Mouse (Mus musculus) kidney, embryonic 14.5 days (tissue): Measurements from ENCODE around the gene Iqgap2. TPM values are rescaled to one million over a fixed set of nuclear protein-coding genes. Genes with fewer than 3 reads are reported as not detected.

ENCODE experiments used
- ATAC-seq: fragments of 200-750 bp; cut with Nextera tagmentation; 2 replicates; pipeline ENCODE4 v1.8.0; 2017; ENCODE audit warnings: moderate number of reproducible peaks, mild to moderate bottlenecking, moderate TSS enrichment, moderate library complexity; ENCODE audit not compliant: low FRiP score, low TSS enrichment
- H3K27ac ChIP-seq: fragments of 300-500 bp; sonication (generic); 2 replicates; pipeline ENCODE4 v1.5.1; 2014; ENCODE audit warnings: low read depth, mild to moderate bottlenecking, low read length, moderate library complexity, mixed read lengths
- H3K27me3 ChIP-seq: fragments of 300-500 bp; sonication (generic); 2 replicates; pipeline ENCODE4 v1.6.1; 2014; ENCODE audit warnings: mild to moderate bottlenecking, low read length; ENCODE audit not compliant: control insufficient read depth, insufficient read depth
- H3K36me3 ChIP-seq: fragments of 300-500 bp; sonication (generic); 2 replicates; pipeline ENCODE4 v1.6.1; 2014; ENCODE audit warnings: low read length, mixed read lengths; ENCODE audit not compliant: control insufficient read depth, insufficient read depth
- H3K4me1 ChIP-seq: fragments of 300-500 bp; sonication (generic); 2 replicates; pipeline ENCODE4 v1.6.1; 2014; ENCODE audit warnings: low read length, mixed read lengths; ENCODE audit not compliant: control insufficient read depth, insufficient read depth
- H3K4me2 ChIP-seq: fragments of 300-500 bp; sonication (generic); replicated peaks from 2 replicates; pipeline ENCODE4 v1.6.1; 2014; ENCODE audit warnings: low read depth, mild to moderate bottlenecking, low read length
- H3K4me3 ChIP-seq: fragments of 300-500 bp; sonication (generic); 2 replicates; pipeline ENCODE4 v1.5.1; 2014; ENCODE audit warnings: mild to moderate bottlenecking, low read length
- H3K9ac ChIP-seq: fragments of 300-500 bp; sonication (generic); 2 replicates; pipeline ENCODE4 v1.6.1; 2014; ENCODE audit warnings: low read depth, mild to moderate bottlenecking, low read length, moderate library complexity
- H3K9me3 ChIP-seq: fragments of 300-500 bp; sonication (generic); 2 replicates; pipeline ENCODE4 v1.6.1; 2016; ENCODE audit warnings: low read length; ENCODE audit not compliant: control insufficient read depth
- WGBS: fragments of 180-500 bp; shearing (Covaris S2); extraction: QIAGEN DNeasy Blood & Tissue Kit; methylation state at CpG from one replicate; pipeline ENCODE4 v1.1.7; 2014; 5-methylcytosine and 5-hydroxymethylcytosine counted together
- polyA plus RNA-seq: library from polyadenylated mRNA; unstranded; fragments of >200 nt; fragmentation: Nextera tagmentation; extraction: Ambion mirVana; gene quantifications from 2 replicates; pipeline ENCODE4 v1.2.1, GENCODE M21; 2014

The Iqgap2 gene
- polyA plus RNA-seq, 1 experiment from 2014 or later: 11.2 TPM

DNA sequence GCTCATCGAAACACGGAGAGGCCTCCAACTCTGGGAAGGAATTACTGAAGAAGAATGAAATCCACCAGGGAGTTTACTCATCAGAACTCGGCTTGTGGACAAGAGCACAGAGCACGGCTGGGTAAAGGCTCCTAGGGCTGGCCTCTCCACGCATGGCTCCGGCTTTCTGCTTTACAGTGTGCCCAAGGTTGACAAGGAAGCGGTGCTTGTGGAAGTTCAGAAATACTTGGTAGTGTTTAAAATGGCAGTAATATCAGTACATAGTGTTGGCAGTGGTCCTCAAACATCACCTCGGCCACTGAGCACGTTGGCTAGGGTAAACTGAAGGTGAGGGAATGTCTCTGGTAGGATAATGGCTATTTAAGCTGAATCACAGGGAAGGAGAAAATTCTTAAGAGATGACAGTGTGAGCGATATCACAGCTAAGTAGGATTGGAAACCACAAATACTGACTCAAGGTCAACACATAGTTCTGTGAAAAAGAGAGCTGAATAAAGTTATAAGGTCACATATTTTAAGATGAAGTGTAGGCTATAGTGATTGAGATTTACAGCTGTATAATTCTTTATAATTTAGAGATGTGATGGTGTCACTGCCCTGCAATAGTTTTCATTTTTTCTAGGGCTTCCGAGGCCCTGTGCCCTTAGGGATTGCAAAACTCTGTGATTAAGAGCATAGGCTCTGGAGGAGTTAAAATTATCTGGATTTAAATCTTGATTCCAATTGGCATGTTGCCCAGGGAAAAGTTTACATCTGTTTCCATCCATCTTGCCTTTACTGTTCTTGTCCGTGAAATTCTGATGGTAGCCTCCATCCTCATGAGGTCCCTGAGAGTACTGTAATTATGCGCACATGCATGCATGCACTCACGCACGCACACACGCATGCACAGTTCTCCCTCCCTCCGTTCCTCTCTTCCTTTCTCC is 250.4 kb downstream of the Iqgap2 start:
- H3K27ac ChIP-seq: no peak overlapping the region

DNA sequence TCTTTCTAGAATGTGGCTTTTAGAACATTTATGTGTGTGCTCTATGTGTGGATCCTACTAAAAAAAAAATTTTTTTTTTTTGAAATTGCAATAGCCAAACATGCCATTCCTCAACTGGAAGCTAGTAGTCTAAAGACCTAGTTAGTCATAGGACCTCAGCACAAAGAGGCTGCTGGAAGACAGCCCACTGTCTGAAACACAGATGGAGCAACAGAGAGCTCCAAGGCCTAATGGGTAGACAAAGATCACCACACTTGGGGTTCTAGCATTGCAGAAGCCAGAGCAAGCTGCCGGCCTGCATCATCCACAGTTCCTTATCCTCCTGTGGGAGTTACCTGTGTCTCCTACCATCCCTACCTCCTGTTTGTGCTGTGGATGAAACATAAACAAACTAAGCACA is 251.3 kb downstream of the Iqgap2 start:
- H3K9me3 ChIP-seq: no peaks in the 10 kb centered on the region
- H3K4me1 ChIP-seq: peaks cover 33% of the 10 kb centered on the region
- H3K4me2 ChIP-seq: no peak overlapping the region
- no peak overlapping the region for H3K27ac ChIP-seq
- ATAC-seq: no peak
- WGBS: 86% methylated on average over 1 of the region's 1 CpGs
- H3K27me3 ChIP-seq: no peaks in the 10 kb centered on the region
- no peaks in the 10 kb centered on the region for H3K36me3 ChIP-seq
- no peak overlapping the region for H3K4me3 ChIP-seq
- H3K9ac ChIP-seq: no peak overlapping the region

More for the DNA sequence above, 250.4 kb downstream of the Iqgap2 start:
- ATAC-seq: no peak
- Histone ChIP-seq H3K36me3 (no peaks in the 10 kb centered on the region), H3K4me1 (peaks cover 31% of the 10 kb centered on the region), H3K9me3 (no peaks in the 10 kb centered on the region), H3K4me3 (no peak overlapping the region), H3K4me2 (no peak overlapping the region), H3K27me3 (no peaks in the 10 kb centered on the region), H3K9ac (no peak overlapping the region)
- 76% methylated on average over 17 of the region's 17 CpGs for WGBS

DNA sequence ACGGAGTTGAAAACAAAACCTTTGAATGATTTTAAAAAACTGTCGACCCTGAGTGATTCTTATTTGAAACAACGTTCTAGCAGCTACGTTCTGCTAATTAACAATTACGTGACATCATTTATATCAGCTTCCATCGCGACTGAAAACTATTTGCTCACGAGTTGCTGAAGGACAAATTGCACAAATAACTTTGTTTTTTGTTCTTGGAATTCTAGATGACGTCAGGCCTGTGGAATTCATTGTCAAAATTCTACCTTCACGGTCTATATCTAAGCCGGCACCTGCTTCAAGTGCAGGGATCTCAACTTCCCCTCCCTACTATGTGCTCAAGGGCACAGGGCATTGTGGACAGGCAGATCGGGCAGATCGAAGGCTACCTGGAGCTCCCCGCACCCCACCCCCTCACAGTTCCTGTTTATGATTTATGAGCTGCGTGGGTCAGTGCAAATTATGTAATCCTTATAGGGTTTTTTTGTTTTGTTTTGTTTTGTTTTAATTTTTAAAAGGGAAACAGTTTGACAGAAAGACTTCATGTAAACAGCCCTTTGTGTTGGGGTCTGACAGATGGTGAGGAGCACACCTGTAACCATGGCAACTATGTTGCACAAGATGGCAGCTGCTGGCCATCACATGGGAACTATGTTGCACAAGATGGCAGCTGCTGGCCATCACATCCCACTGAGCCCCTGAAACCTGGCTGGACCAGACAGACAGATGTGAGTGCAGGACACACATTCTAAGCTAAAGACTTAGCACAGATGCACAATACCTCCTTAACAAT is 252.2 kb downstream of the Iqgap2 start:
- H3K36me3 ChIP-seq: no peaks in the 10 kb centered on the region
- 58% methylated on average over 15 of the region's 15 CpGs for WGBS
- peak overlapping the region; percentile 18; the same call in 1 of the 2 replicates for H3K27ac ChIP-seq
- H3K4me1 ChIP-seq: peaks cover 33% of the 10 kb centered on the region
- H3K4me2 ChIP-seq: no peak overlapping the region
- H3K9ac ChIP-seq: no peak overlapping the region
- ATAC-seq: no peak
- H3K4me3 ChIP-seq: no peak overlapping the region
- H3K27me3 ChIP-seq: no peaks in the 10 kb centered on the region
- no peaks in the 10 kb centered on the region for H3K9me3 ChIP-seq

DNA sequence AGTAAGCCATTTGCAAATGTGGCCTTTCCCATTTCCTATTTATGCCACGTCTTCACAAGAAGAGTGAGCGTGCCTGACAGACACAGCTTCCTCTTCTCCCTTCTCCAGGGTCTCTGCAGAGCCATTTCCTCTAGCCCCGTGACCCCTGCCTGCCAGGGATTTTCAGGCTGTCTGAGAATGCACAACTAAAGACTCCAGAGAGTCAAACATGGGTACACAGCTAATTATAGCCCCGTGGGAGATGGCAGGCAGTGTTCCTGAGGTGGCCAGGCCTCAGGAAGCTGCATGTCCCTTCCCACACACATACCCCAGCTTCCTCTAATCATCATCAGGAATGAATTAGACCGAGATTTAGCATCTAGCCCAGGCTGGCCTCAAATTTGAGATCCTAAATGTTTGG is 252.8 kb downstream of the Iqgap2 start:
- Histone ChIP-seq H3K36me3 (no peaks in the 10 kb centered on the region), H3K4me2 (no peak overlapping the region)
- peak; percentile 56; the same call in 1 of the 2 replicates for ATAC-seq

DNA sequence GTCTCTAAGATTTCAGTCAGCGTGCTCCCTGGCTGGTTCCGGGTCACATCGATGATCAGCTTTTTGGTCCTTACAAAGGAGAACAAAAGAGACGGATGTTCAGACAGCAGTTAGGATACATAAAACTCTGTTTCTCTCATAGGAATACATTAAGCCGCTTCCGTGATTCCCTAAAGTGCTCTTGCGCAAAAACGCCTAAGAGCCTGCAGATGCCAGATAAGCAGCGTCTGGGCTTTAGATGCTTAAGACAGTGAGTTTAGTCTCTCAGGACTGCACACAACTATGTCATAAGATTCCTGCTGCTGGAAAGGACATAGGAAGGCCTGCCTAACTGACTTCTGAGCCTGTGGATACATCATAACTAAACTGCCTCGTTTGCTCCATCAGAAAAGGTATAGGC is 254.0 kb downstream of the Iqgap2 start:
- Histone ChIP-seq H3K27me3 (no peaks in the 10 kb centered on the region), H3K4me1 (peaks cover 30% of the 10 kb centered on the region), H3K4me2 (no peak overlapping the region), H3K36me3 (no peaks in the 10 kb centered on the region), H3K4me3 (no peak overlapping the region), H3K27ac (no peak overlapping the region), H3K9ac (no peak overlapping the region), H3K9me3 (no peaks in the 10 kb centered on the region)
- WGBS: 85% methylated on average over 10 of the region's 10 CpGs
- no peak for ATAC-seq

More for the DNA sequence above, 252.8 kb downstream of the Iqgap2 start:
- Histone ChIP-seq H3K9ac (no peak overlapping the region), H3K27me3 (no peaks in the 10 kb centered on the region), H3K4me3 (no peak overlapping the region), H3K9me3 (no peaks in the 10 kb centered on the region), H3K4me1 (peaks cover 33% of the 10 kb centered on the region), H3K27ac (peak overlapping the region; percentile 18; the same call in 1 of the 2 replicates)
- WGBS: 17% methylated on average over 5 of the region's 5 CpGs

DNA sequence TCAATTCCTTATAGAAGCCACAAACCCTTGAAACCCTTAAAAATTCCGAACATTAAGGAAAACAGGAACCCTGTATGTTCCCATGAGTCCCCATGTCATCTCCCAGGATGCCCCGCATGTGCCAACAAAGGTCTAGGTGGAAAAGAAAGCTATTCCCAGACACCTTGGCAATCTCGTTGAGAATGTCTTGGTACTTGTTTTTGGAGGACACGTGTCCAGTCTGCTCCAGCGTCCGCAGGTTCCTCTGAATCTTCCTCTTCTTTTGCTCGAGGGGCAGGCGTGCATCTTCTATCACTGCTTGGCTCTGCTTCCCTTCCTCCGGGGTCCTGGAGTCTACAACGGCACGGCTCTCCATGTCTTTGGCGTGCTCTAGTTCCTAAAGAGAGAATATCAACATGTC is 256.4 kb downstream of the Iqgap2 start:
- Histone ChIP-seq H3K4me2 (no peak overlapping the region), H3K9ac (no peak overlapping the region), H3K4me3 (no peak overlapping the region), H3K27ac (no peak overlapping the region), H3K4me1 (peaks cover 16% of the 10 kb centered on the region), H3K9me3 (no peaks in the 10 kb centered on the region), H3K36me3 (no peaks in the 10 kb centered on the region), H3K27me3 (no peaks in the 10 kb centered on the region)
- WGBS: 93% methylated on average over 12 of the region's 12 CpGs
- no peak for ATAC-seq

DNA sequence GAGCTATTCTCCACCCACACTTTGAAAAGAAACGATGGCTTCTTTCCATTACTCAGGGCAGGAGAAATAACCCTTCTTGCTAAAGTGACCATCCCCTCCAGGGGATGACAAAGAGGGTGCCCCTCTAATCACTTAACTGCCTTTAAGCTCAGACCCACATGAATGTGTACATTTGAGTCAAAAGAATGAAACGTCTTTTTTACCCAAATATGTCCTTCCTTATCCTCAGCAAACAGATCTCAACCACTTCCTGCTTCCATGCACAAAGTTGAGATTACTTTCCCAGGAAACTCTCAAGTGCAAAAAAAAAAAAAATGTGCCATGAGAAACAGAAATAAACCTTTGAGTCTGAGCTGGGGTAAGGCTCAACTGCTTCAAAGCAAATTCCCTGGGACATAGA is 257.3 kb downstream of the Iqgap2 start:
- no peak overlapping the region for H3K9ac ChIP-seq
- H3K36me3 ChIP-seq: no peaks in the 10 kb centered on the region
- no peak for ATAC-seq
- no peak overlapping the region for H3K4me3 ChIP-seq
- no peaks in the 10 kb centered on the region for H3K27me3 ChIP-seq
- H3K27ac ChIP-seq: no peak overlapping the region; the same call in 1 of the 2 replicates
- no peaks in the 10 kb centered on the region for H3K9me3 ChIP-seq
- WGBS: 36% methylated on average over 2 of the region's 2 CpGs
- H3K4me1 ChIP-seq: peaks cover 14% of the 10 kb centered on the region
- no peak overlapping the region for H3K4me2 ChIP-seq

DNA sequence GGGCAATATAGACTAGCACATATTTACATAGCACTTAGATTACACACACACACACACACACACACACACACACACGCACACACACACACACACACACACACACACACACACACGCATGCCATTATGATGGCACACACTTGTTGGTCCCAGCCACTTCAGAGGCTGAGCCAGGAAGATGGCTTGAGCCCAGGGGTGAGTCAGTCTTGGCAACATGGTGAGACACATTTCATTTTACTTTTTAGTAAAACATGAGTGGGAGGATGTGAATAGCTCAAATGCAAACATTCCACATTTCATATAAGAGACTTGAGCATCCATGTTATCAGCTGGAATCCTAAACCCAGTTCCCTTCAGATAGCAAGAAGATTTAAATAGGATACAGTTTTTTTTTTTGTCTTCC is 258.3 kb downstream of the Iqgap2 start:
- H3K4me3 ChIP-seq: no peak overlapping the region
- ATAC-seq: no peak
- WGBS: 65% methylated on average over 2 of the region's 2 CpGs
- no peak overlapping the region for H3K4me2 ChIP-seq
- no peak overlapping the region for H3K9ac ChIP-seq
- H3K36me3 ChIP-seq: no peaks in the 10 kb centered on the region
- H3K4me1 ChIP-seq: peaks cover 4% of the 10 kb centered on the region; the same call in 1 of the 2 replicates
- no peaks in the 10 kb centered on the region for H3K9me3 ChIP-seq
- H3K27ac ChIP-seq: no peak overlapping the region; the same call in 1 of the 2 replicates
- no peaks in the 10 kb centered on the region for H3K27me3 ChIP-seq

DNA sequence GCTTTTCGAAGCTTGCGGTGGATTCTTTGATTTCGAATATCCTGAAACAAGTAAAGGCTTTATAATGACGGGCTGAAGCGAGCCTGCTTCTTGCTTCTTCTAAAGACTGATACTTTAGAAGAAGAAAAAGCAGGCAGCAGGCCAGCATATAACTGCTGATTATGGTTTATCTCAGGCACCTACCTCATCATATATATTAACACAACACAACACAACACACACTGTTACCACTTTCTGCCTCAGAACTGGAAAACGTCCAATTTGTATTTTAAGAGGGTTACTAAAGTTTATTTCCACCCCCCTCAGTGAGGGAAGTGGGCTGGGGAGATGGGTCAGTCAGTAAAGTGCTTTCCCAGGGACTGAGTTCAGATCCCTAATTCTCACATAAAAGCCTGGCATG is 259.6 kb downstream of the Iqgap2 start:
- WGBS: 88% methylated on average over 6 of the region's 6 CpGs
- Histone ChIP-seq H3K27ac (no peak overlapping the region), H3K9me3 (no peaks in the 10 kb centered on the region), H3K4me3 (no peak overlapping the region), H3K9ac (no peak overlapping the region), H3K27me3 (no peaks in the 10 kb centered on the region), H3K4me1 (0 out of 2 replicates have a peak, but pooled peaks cover 2% of the 10 kb centered on the region), H3K36me3 (no peaks in the 10 kb centered on the region), H3K4me2 (no peak overlapping the region)
- no peak for ATAC-seq
